Mouse (Mus musculus) kidney, postnatal 25 days (tissue): ENCODE results near the gene Dram2.
"Not testable (repeated sequence)": the region's sequence is repeated elsewhere in the genome, so short reads cannot be mapped to it uniquely, and the experiment has no call there.

Source experiments
- DNase-seq, 2 experiments: peaks; one replicate each; pipeline ENCODE4 v3.0.0; 2021; ENCODE audit warnings: mixed read lengths in 2 of 2

The Dram2 gene

GRCm38 (mm10) chr3:106547171-106547923 is at the start of gene Dram2, which contains the start of gene Cept1:
Dram2 (plus strand) TSS chr3:106547798.
Cept1 (minus strand) TSS chr3:106547802.
- peak; percentile 95 to 97 for DNase-seq

- no peak for DNase-seq
Observed at GRCm38 (mm10) chr3:106500510-106500909, 47.1 kb upstream of the Dram2 start.

GRCm38 (mm10) chr3:106502892-106503291 is 44.7 kb upstream of the Dram2 start:
- DNase-seq = no peak

- DNase-seq = no peak
Observed at GRCm38 (mm10) chr3:106510669-106511068, 36.9 kb upstream of the Dram2 start.

- DNase-seq = no peak
Observed at GRCm38 (mm10) chr3:106515016-106515415, 32.6 kb upstream of the Dram2 start.

- no peak for DNase-seq
Observed at GRCm38 (mm10) chr3:106522730-106523129, 24.9 kb upstream of the Dram2 start.

- DNase-seq = no peak
Observed at GRCm38 (mm10) chr3:106526411-106526810, 21.2 kb upstream of the Dram2 start.

GRCm38 (mm10) chr3:106528032-106528431 is 19.6 kb upstream of the Dram2 start:
- DNase-seq = no peak

- no peak for DNase-seq
Observed at GRCm38 (mm10) chr3:106533277-106533676, 14.3 kb upstream of the Dram2 start.

- DNase-seq = no peak
Observed at GRCm38 (mm10) chr3:106544721-106545316, 2.8 kb upstream of the Dram2 start.

- peak; percentile 27 to 44 for DNase-seq
Observed at GRCm38 (mm10) chr3:106547924-106548539, 434 bp downstream of the Dram2 start.

- peak; percentile 6 to 30 for DNase-seq
Observed at GRCm38 (mm10) chr3:106548971-106549370, 1.4 kb downstream of the Dram2 start.

GRCm38 (mm10) chr3:106553411-106553810 is 5.8 kb downstream of the Dram2 start:
- DNase-seq = no peak

GRCm38 (mm10) chr3:106555743-106556250 is 8.2 kb downstream of the Dram2 start:
- DNase-seq = no peak

GRCm38 (mm10) chr3:106558271-106558670 is 10.7 kb downstream of the Dram2 start:
- no peak for DNase-seq

- no peak for DNase-seq
Observed at GRCm38 (mm10) chr3:106565876-106566275, 18.3 kb downstream of the Dram2 start.

GRCm38 (mm10) chr3:106573191-106573590 is 25.6 kb downstream of the Dram2 start:
- no peak for DNase-seq

- DNase-seq = no peak
Observed at GRCm38 (mm10) chr3:106579296-106579695, 31.7 kb downstream of the Dram2 start.

GRCm38 (mm10) chr3:106593631-106594030 is 46.0 kb downstream of the Dram2 start:
- not testable (repeated sequence) for DNase-seq

- no peak for DNase-seq
Observed at GRCm38 (mm10) chr3:106618103-106618502, 70.5 kb downstream of the Dram2 start.
